Mouse (Mus musculus) forebrain, postnatal 0 days (tissue): Measurements from ENCODE around the gene Tuba1b. TPM values are rescaled to one million over a fixed set of nuclear protein-coding genes. Genes with fewer than 3 reads are reported as not detected.
A peak's percentile ranks its signal among the peaks of the same experiment; 100 is the strongest.
"Not testable (repeated sequence)": the region's sequence is repeated elsewhere in the genome, so short reads cannot be mapped to it uniquely, and the experiment has no call there.

Experiments used
- ATAC-seq: fragments of 200-750 bp; cut with Nextera tagmentation; 2 replicates; pipeline ENCODE4 v1.8.0; 2017; ENCODE audit warnings: mild to moderate bottlenecking, moderate library complexity
- DNase-seq: peaks from one replicate; pipeline ENCODE4 v3.0.0-alpha.2; 2015
- H3K27ac ChIP-seq: fragments of 300-500 bp; sonication (generic); 2 replicates; pipeline ENCODE4 v1.5.1; 2014; ENCODE audit warnings: low read depth, mild to moderate bottlenecking, antibody characterized with exemption, low read length, moderate library complexity, mixed read lengths
- H3K27me3 ChIP-seq: fragments of 300-500 bp; sonication (generic); 2 replicates; pipeline ENCODE4 v1.6.1; 2014; ENCODE audit warnings: mild to moderate bottlenecking, low read length, mixed read lengths; ENCODE audit not compliant: insufficient read depth
- H3K36me3 ChIP-seq: fragments of 300-500 bp; sonication (generic); 2 replicates; pipeline ENCODE4 v1.6.1; 2014; ENCODE audit warnings: mild to moderate bottlenecking, moderate library complexity; ENCODE audit not compliant: insufficient read depth
- H3K4me1 ChIP-seq: fragments of 300-500 bp; sonication (generic); 2 replicates; pipeline ENCODE4 v1.6.1; 2014; ENCODE audit warnings: antibody characterized with exemption; ENCODE audit not compliant: insufficient read depth
- H3K4me2 ChIP-seq: fragments of 300-500 bp; sonication (generic); 2 replicates; pipeline ENCODE4 v1.6.1; 2014; ENCODE audit warnings: low read depth, mild to moderate bottlenecking, moderate library complexity
- H3K4me3 ChIP-seq: fragments of 300-500 bp; sonication (generic); 2 replicates; pipeline ENCODE4 v1.5.1; 2014; ENCODE audit warnings: low read depth, low read length, mixed read lengths
- H3K9ac ChIP-seq: fragments of 300-500 bp; sonication (generic); 2 replicates; pipeline ENCODE4 v1.6.1; 2014; ENCODE audit warnings: mild to moderate bottlenecking
- H3K9me3 ChIP-seq: fragments of 300-500 bp; sonication (generic); 2 replicates; pipeline ENCODE4 v1.6.1; 2016; ENCODE audit warnings: low read length
- CTCF ChIP-seq: sonication (generic); IDR thresholded peaks from 2 replicates; pipeline ENCODE4 v1.5.1; 2016; ENCODE audit warnings: antibody characterized with exemption, control low read depth, low read depth
- WGBS: fragments of 180-500 bp; shearing (Covaris S2); extraction: QIAGEN DNeasy Blood & Tissue Kit; methylation state at CpG from one replicate; pipeline ENCODE4 v1.1.7; 2014; 5-methylcytosine and 5-hydroxymethylcytosine counted together
- polyA plus RNA-seq: library from polyadenylated mRNA; unstranded; fragments of >200 nt; fragmentation: Nextera tagmentation; extraction: Ambion mirVana; gene quantifications from 2 replicates; pipeline ENCODE4 v1.2.1, GENCODE M21; 2015
- total RNA-seq: library from RNA; depleted of rRNA; stranded (reverse); fragments of >200 nt; gene quantifications from 2 replicates; pipeline ENCODE4 v1.2.3, GENCODE M21; 2014

Gene Tuba1b
- total and polyA plus RNA-seq, 2 experiments from 2014 or later, result 1,265 to 1,958 TPM

DNA sequence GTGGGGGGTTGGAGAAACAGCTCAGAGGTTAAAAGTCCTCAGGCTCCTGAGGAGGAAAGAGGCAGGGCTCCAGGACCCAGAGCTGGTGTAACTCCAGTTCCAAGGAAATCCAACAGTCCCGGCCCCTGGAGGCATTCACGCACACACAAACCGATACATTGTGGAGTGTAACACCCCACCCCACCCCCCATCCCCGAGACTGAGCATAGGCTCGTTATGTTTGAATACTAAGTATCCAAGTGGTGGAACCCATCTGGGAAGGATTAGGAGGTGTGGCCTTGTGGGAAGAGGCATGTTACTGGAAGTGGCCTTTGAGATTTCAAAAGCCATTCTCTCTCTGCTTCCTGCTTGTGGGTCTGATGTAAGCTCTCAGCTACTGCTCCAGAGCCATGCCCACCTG is 12.9 kb downstream of the Tuba1b start:
- no peaks in the 10 kb centered on the region for H3K9me3 ChIP-seq
- 62% methylated on average over 5 of the region's 5 CpGs for WGBS
- H3K27ac ChIP-seq, result no peak overlapping the region
- H3K4me2 ChIP-seq, result no peak overlapping the region
- no peak overlapping the region for H3K9ac ChIP-seq
- H3K27me3 ChIP-seq, result no peaks in the 10 kb centered on the region
- ATAC-seq, result no peak
- TF ChIP-seq CTCF, result no peak
- no peak for DNase-seq
- peaks cover 2% of the 10 kb centered on the region; the same call in 1 of the 2 replicates for H3K4me1 ChIP-seq
- no peaks in the 10 kb centered on the region for H3K36me3 ChIP-seq
- H3K4me3 ChIP-seq, result no peak overlapping the region

DNA sequence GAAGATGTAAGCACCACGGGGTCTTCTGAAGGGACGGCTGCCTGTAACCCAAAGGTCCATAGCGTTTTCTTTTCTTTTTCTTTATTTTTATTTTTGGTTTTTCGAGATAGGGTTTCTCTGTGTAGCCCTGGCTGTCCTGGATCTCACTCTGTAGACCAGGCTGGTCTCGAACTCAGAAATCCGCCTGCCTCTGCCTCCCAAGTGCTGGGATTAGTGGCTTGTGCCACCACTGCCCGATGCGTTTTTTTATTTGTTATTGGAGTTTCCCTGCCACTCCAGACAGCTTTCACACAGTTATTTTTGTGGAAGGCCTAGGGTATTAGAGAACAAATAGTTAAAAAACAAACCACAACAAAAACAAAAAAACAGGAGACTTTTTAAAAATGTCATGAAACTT is 15.9 kb downstream of the Tuba1b start:
- not testable (repeated sequence) for H3K36me3 ChIP-seq, H3K27me3 ChIP-seq, DNase-seq, H3K9me3 ChIP-seq, ATAC-seq
- H3K4me2 ChIP-seq, result peak overlapping the region; percentile 74
- peak overlapping the region; percentile 94 for H3K4me3 ChIP-seq
- H3K27ac ChIP-seq, result peak overlapping the region; percentile 64; the same call in 1 of the 2 replicates
- 23% methylated on average over 8 of the region's 8 CpGs for WGBS
- H3K4me1 ChIP-seq, result peaks cover 15% of the 10 kb centered on the region; the same call in 1 of the 2 replicates
- H3K9ac ChIP-seq, result peak overlapping the region; percentile 51

DNA sequence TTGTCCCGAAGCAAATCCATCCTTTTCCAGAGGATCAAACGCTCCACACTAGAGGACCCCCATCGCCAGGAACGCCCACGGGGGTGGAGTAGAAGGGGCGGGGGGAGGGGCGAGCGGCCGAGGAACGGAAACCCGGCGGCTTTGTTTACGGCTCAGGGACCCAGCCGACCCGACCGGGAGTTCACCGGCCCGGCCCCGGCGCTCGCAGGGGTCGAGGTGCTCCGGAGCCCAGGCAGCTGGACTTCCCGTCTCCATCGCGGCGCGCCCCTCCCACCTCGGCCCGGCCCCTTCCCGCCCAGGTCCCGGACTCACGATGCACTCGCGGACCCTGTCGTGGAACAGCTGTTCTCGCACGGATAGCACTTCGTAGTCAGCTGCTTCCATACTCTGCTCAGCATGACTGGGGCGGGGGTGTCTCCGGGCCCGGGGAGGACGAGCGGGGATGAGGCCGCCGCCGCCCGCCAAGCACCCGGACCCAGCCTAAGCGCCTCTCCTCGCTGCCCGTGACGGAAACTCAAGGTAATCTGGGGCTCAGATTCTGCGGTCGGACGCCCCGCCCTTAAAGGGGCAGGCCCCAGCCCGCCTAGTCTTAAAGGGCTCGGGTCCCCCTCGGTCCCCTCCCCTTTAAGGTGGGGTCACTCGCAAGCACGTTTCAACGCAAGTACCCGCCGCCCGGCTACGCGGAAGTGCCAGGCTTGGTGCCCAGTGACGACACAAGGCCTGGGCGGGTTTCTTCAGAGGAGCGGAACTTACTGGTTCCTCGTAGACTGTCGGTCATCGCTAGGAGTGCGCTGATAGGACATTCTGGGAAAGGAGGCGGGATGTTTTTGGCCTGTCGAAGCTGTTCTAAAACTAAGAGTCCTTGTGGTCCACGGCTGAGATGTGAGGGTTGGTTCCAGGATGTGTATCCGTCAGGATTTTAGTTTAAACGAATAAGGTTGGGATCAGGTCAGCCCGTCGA is 16.5 kb downstream of the Tuba1b start, which contains the start of gene Lmbr1l:
Gene Lmbr1l, minus strand, starts transcription at position 694 of the 961 bp plus-strand sequence.
- ATAC-seq (peak; percentile 99), DNase-seq (peak; percentile 100)
- H3K27ac ChIP-seq, result peak within 1 kb of the TSS; percentile 95
- peaks cover 15% of the 10 kb centered on the region; the same call in 1 of the 2 replicates for H3K4me1 ChIP-seq
- H3K36me3 ChIP-seq, result peaks cover 5% of the 10 kb centered on the region; the same call in 1 of the 2 replicates
- H3K4me2 ChIP-seq, result peak within 1 kb of the TSS; percentile 74
- WGBS, result 1% methylated on average over 82 of the region's 82 CpGs
- H3K9ac ChIP-seq, result peak within 1 kb of the TSS; percentile 84
- no peaks in the 10 kb centered on the region for H3K27me3 ChIP-seq
- no peak for TF ChIP-seq CTCF
- no peaks in the 10 kb centered on the region for H3K9me3 ChIP-seq
- H3K4me3 ChIP-seq, result peak within 1 kb of the TSS; percentile 94

DNA sequence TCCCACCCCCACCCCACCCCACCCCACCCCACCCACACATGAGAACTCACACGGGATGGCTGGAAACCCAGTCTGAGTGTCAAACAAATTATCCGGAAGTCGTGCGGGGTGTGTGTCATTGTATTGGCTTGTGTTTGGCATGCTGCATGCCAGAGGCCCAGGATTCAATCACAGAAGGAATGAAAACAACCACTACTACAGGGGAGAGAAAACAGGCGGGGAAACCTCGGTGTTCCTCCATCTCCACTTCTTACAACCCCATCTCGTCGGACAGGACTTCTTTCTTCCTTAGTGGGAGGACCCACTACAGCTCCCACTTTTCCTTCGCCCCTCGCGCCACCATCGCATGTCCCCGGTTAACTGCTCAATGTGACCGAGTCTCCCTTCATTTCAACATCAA is 17.3 kb downstream of the Tuba1b start:
- ATAC-seq (no peak), DNase-seq (no peak)
- Histone ChIP-seq H3K27ac (peak overlapping the region; percentile 95), H3K4me2 (peak overlapping the region; percentile 74), H3K9ac (peak overlapping the region; percentile 84), H3K27me3 (no peaks in the 10 kb centered on the region), H3K4me3 (peak overlapping the region; percentile 94), H3K36me3 (peaks cover 12% of the 10 kb centered on the region), H3K4me1 (peaks cover 15% of the 10 kb centered on the region; the same call in 1 of the 2 replicates), H3K9me3 (no peaks in the 10 kb centered on the region)
- no peak for TF ChIP-seq CTCF
- 0% methylated on average over 14 of the region's 14 CpGs for WGBS

DNA sequence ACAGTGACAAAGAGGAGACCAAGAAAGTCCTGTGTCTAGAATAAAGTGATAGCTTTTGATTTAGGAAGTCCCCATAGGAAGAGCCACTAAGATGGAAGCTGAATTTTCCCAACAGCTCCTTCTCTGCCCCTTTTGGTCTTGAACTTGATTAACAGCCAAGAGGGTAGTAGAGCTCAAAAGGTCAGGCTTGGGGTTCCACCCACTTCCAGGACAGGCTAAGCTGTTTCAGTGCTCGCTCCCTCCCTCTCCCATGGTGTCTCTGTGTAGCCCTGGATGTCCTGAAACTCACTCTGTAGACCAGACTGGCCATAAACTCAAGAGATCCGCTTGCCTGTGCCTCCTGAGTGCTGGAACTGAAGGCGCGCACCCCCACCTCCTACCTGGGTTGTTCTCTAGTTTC is 18.3 kb downstream of the Tuba1b start:
- no peak for TF ChIP-seq CTCF
- H3K27ac ChIP-seq, result no peak overlapping the region
- H3K9me3 ChIP-seq, result no peaks in the 10 kb centered on the region
- WGBS, result 90% methylated on average over 4 of the region's 4 CpGs
- H3K27me3 ChIP-seq, result no peaks in the 10 kb centered on the region
- peak overlapping the region; percentile 94; the same call in 1 of the 2 replicates for H3K4me3 ChIP-seq
- H3K36me3 ChIP-seq, result peaks cover 23% of the 10 kb centered on the region
- H3K4me2 ChIP-seq, result peak overlapping the region; percentile 74
- ATAC-seq, result no peak
- DNase-seq, result no peak
- H3K4me1 ChIP-seq, result peaks cover 15% of the 10 kb centered on the region; the same call in 1 of the 2 replicates
- H3K9ac ChIP-seq, result peak overlapping the region; percentile 84; the same call in 1 of the 2 replicates

DNA sequence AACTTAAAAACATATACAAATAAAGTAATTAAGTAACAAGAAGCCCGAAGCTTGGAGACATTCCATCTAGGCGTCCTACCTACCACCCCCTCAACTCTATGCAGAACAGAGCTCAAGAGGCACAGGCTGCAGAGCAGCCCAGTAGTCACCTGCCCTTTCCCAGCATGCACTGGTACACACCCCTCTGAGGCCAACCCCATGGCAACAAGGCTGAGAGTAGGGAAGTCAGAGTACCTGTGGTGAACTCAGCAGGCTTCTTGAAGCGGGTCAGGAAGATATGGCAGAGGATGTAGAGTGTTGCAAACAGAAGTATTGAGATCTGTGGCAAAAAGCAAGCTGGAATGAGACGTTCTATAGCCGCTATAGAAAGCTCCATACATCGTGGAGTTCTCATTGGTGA is 19.5 kb downstream of the Tuba1b start:
- H3K36me3 ChIP-seq, result peaks cover 34% of the 10 kb centered on the region
- 0 out of 2 replicates have a peak overlapping the region, but pooled peaks have one; percentile 3 for H3K4me2 ChIP-seq
- H3K4me1 ChIP-seq, result peaks cover 15% of the 10 kb centered on the region; the same call in 1 of the 2 replicates
- 94% methylated on average over 6 of the region's 6 CpGs for WGBS
- H3K9ac ChIP-seq, result no peak overlapping the region
- H3K27me3 ChIP-seq, result no peaks in the 10 kb centered on the region
- no peak overlapping the region for H3K27ac ChIP-seq
- no peak for TF ChIP-seq CTCF
- DNase-seq (no peak), ATAC-seq (no peak)
- no peaks in the 10 kb centered on the region for H3K9me3 ChIP-seq
- H3K4me3 ChIP-seq, result no peak overlapping the region

DNA sequence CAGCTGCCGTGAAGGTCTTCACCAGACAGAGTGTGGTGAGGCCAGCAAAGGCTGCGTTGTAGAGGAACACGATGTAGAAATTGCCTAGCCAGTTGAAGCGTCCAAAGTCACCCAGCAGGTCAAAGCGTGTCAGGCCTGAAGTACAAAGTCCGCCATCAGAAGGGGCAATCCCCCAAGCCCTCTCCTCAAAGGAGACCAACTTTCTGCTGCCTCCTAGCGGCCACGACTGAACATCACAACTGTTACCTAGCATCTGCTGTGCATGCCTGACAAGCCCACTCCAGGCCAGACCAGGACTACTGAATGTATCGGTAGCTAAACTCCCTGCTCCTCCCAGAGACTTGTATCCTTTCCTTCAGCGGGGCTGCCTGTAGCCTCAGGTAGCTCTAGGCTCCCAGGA is 29.7 kb downstream of the Tuba1b start:
- DNase-seq, result peak; percentile 70
- H3K27me3 ChIP-seq, result no peaks in the 10 kb centered on the region
- H3K9ac ChIP-seq, result no peak overlapping the region
- ATAC-seq, result peak; percentile 25; the same call in 1 of the 2 replicates
- no peak overlapping the region for H3K4me2 ChIP-seq
- peak; percentile 82 for TF ChIP-seq CTCF
- no peak overlapping the region for H3K4me3 ChIP-seq
- 27% methylated on average over 10 of the region's 10 CpGs for WGBS
- H3K36me3 ChIP-seq, result peaks cover 62% of the 10 kb centered on the region
- H3K9me3 ChIP-seq, result no peaks in the 10 kb centered on the region
- H3K27ac ChIP-seq, result no peak overlapping the region
- H3K4me1 ChIP-seq, result no peaks in the 10 kb centered on the region
